Mouse (Mus musculus): ENCODE measurements around the gene Gprc5b.

Gprc5b gene

DNA sequence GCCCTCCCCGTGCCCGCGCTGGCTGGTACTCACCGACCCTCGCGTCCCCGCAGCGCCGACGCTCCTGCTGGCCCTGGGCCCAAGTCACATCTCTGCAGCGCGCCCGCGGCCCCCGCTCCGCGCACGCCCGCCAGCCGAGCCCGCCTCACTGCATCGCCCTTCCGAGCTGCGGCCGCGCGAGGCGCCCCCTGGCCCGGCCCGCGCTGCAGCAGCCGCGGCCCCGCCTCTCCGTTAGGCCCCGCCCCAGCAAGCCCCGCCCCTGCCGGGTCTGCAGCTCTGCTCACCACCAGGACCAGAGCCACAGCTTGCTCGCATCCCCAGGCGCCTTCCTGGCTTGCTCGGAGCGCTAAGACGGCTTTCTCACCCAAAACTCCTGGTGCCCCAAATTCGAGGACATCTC lies at the start of gene Gprc5b:
Gene Gprc5b, minus strand, starts transcription at position 205 of the 400 bp plus-strand sequence.
- peak; percentile 92 to 93 for DNase-seq

DNA sequence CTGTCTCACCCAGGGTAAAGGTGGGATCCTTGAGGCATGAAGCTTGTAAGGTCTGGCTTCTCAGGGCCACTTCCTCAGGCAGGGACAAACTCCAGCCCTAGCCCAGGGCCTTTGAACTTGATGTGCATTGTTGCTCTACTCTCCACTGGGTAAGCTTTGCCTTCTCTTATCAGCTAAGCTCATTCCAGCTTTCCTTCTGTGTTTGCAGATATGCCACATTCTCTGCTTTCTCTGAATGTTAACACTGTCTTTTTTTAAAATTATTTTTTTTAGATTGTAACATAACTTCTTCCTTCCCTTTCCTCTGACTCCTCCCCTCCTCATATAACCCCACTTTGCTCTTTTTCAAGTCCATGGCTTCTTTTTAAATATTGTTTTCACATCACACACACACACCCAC lies 46.5 kb upstream of the Gprc5b start:
- no peak for DNase-seq

DNA sequence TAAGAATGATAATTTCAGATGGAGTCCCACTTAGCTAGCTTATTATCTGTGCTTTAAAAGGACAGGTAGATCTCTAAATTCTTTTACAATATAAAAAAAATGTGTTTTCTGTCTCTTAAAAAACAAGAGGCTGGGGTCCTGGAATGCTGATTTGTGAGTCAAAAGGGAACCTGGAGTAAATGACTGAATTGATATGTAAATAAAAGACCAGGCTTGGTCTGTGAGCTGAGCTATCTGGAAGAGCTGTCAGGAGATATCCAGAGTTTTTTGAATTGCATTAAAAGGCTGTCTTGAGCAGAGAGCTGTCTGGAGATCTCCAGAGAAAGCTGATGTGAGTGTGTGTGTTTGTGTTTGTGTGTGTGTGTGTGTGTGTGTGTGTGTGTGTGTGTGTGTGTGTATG lies 42.6 kb upstream of the Gprc5b start:
- no peak for DNase-seq

DNA sequence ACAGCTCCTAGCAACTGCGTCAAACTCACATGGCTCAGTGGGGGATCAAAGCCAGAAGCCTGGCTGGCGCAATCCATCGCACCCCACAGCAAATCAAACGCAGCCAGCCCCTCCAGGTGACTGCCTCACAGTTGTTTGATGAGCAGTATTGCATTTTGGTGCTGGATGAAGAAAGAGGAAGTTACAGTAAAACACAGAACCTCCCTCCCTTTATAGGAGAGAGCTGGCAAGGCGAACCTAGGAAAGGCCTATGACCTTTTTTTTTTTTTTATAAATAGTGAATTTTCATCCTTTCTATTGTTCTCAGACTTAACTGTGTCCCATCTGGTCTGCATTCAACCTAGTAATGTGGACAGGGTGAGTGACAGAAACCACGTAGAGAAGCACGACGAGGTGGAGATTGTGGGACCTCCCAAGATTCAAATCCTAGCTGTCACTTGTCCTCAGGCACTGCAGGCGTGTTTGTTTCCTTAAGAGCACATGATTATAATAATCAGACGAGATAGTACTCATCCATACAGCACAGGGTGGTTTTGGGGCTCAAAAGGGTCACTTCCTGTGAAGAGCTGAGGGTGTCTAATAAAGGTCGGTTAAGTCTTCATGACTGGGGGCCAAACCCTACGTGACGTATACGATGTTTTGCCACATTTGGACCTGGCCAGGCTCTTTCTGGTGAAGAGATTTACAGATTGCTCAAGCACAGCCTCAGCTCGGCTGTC lies 39.4 kb upstream of the Gprc5b start:
- DNase-seq = no peak

DNA sequence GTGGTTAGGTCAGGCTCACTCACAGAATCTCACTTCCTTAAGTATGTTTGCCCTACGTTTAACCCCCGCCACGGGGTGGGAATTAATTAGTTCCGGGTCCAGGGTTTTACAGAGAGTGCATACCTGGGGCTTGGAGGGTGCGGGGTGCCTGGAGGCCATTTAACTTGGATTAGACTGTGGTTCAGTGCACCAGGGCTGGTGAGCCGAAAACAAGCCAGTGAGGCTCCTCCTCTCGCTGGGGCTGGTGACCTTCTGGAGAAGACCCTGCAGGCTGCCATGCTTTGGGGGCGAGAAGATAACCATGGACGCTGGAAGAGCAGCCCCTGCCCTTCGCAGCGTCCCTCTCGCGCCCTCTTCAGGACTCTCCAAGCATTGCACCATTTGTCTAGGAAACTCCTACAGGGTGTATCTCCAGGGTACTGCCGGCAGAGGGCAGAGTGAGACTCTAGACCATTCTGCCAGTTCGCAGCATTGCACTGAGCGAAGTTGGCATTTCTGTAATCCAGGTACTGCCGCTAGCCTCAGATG lies 28.4 kb upstream of the Gprc5b start:
- peak; percentile 40 to 52 for DNase-seq

DNA sequence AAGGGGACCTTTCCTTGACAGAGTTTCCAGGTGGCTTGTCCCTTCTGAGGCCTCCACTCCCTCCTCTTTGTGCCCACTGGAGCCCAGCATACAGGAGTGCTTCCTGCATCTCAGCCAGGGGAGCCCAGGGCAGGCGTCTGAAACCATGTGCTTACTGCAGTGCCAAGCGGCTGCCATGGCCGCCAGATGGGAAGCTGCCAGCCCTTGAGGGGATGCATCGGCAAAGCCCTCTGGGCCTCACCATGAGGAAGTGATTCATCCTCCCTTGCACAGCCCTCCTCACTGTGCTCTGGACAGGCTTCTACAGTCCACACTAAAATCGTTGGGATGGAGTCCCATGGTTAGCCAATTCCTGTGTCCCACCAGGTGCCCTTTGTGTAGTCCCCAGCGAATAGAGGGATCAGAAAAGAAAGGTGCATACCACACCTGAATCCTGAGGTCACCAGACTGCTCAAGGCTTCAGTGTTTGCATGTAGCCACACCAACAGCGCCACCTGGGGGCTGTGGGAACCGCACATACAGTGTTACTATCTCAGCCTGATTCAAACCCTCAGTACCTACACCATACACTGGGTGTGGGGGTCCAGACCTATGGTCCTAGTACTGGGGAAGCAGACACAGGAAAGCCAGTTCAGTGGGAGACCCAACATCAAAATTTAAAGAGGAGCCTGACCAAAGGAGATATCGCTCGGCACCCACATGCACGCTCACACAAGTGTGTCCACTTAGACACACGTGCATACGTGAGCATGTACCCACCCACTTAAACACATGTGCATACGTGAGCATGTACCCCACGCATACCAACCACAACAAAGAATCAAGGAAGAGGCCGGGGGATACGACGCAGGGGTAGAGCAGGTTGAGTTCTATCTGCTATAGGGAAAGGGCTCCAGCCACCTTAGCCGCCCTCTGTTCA lies 27.5 kb upstream of the Gprc5b start:
- peak; percentile 23 to 31 for DNase-seq

DNA sequence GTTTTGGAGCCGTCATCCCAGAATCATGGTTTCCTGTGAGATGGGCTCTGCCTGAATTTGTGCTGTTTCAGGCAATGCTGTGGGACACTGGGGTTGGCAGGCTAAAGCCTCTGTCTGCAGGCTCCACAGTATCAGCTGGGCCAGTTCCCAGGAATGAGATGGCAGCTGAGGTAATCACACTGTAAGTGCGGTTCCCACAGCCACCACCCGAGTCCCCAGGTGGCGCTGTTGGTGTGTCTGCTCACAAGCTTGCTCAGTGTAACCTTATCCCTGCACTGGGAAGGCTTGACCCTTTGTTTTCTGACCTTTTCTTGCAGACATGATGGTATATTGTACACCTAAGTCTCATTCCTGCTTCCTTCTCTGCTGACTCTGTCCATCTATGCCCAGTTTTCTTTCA lies 24.5 kb upstream of the Gprc5b start:
- no peak for DNase-seq

DNA sequence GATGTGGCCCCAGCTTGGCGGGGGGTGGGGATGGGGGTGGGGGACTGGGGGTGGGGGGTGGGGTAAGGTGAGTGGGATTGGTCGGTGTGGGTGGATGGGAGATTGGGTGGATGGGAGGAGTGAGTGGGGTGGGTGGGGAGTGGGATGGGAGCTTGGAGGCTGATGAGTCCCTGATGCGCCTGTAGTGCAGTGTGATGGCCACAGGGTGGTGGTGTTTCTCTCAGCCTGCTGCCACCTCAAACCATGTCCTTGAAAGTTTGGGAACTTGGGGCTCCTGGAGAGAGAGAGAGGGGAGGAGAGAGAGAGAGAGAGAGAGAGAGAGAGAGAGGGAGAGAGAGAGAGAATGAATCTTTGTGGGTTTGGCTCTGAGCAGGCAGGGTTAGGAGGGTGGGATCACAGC lies 20.7 kb upstream of the Gprc5b start:
- no peak for DNase-seq

DNA sequence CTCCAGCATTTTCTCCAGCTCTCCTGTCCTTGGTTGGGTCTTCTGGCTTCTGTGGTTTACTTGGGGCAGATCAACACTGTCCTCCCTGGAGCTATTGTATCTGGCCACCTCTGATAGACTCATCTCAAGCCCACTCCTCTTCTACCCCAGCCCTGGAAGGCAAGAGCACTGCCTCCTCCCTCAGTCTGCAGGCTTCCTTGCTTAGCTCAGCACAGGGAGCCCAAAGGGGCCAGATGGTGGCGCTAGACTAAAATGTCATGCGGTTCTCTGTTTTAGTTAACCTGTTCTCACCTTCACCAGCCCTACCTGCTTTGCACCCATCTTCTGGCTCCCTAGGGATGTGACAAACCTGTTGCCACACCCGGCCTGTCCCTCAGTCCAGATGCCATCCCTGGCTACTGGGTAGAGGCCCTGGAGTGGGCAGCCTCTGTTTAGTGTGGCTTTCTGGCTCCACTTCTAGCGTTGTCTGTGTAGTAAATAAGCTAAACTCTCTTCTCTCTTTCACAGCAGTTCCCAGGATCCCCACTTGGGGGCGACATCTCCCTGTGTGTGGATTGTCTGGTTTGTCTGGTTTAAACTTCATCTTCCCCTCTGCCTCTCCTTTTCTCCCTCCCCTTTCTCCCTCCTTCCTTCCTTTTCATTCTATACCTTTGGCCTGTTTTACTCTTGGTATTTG lies 16.0 kb upstream of the Gprc5b start:
- DNase-seq = peak; percentile 36 to 50

DNA sequence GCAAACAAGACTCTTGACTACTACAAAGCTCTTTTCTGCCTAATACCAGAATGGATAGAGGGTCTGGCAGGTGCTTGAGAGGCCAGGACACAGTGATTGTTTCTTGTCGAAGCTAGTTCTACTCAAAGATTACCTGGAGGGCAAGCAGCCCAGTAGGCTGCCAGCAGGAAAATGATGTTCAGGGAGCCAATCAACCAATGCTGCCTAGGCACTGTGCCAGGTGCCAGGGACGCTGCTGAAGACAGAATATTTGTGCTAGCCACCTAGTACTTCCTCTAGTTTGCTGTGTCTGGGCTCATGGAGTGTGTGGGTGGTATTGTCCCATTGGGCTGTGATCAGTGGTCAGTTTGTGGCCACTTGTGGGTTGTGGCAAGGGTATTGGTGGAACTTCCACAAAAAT lies 7.5 kb upstream of the Gprc5b start:
- no peak for DNase-seq

DNA sequence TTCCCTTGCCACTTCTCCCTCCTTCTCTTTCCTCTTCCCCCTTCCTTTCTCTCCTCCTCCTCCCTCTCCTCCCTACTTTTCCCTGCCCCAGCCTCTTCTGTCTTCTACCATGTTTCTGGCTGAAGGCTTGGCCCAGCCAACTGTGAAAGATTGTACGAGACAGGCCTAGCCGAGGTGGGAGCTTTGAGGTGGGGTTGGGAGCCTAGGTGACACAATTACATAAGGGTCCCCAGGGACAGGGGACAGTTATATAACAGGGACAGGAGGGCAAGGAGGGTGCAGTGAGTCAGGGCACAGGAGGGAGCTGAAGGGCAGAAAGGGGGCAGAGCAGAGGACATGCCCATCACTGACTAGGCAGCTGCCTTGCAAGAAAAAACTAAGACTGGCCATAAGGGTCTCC lies 7.0 kb upstream of the Gprc5b start:
- no peak for DNase-seq

DNA sequence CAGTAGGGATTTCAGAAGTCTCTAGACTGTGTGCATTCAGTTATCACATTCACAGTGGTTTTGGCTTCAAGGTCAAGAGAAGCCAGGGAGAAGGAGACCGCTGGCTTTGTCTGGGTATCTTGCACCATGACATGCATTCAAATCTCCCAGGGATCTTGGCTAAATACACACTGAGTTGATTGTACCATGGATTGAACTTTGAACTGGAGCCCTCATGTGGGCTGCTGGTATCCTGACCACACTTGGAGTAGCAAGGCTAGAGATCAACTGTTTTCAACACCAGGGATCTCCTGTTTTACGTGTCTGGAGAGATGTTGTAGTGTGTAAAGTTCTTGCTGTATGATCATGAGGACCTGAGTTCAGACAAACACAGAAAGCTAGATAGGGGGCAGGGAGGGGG lies 4.8 kb upstream of the Gprc5b start:
- no peak for DNase-seq

DNA sequence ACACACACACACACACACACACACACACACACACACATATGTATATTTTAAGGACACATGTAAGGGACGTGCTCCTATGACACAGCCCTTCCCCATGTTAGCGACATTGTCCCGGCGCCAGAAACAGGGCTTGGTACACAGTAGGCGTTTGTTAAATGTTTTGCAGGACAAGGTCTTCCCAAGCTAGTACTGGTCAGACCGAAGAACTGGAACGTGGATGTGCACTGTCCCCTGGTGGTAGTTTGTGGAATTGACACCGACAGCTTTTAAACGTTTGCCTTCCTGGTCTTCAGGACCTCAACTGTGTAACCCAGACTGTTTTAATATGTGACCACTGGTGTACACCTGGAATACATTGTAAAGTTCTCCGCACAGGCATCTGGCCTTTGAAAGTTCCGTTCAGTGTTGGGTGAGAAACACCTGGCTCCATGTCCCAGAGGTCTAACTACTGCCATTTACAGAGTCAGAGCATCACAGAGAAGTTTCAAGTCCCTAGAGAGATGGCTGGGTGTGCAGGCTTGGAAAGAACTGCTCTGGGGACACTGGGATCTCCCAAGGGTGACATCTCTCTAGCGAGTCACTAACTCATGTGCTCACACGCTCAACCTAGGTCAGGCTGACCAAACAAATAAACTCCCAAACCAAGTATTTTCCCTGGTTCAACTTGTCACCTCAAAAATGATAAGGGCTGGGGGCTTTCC lies 1.3 kb upstream of the Gprc5b start:
- peak; percentile 63 to 76 for DNase-seq

DNA sequence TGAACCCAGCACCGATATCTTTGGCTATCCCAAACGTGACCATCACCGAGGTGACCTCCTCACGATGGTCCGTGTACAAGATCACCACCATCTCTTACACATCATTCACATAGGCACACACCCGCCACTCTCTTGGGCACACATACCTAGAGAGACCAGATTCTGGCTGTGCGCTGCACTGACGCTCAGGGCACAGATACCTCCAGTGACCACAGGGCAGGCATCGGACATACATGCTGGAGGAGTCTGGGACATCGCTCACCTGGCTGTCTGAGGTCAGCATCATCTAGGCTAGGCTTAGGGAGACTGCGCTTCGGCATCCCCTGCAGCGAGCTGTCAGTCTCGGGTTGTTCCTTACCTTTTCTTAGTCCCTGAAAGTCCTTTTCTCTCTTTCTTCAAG lies 660 bp upstream of the Gprc5b start:
- DNase-seq = no peak

DNA sequence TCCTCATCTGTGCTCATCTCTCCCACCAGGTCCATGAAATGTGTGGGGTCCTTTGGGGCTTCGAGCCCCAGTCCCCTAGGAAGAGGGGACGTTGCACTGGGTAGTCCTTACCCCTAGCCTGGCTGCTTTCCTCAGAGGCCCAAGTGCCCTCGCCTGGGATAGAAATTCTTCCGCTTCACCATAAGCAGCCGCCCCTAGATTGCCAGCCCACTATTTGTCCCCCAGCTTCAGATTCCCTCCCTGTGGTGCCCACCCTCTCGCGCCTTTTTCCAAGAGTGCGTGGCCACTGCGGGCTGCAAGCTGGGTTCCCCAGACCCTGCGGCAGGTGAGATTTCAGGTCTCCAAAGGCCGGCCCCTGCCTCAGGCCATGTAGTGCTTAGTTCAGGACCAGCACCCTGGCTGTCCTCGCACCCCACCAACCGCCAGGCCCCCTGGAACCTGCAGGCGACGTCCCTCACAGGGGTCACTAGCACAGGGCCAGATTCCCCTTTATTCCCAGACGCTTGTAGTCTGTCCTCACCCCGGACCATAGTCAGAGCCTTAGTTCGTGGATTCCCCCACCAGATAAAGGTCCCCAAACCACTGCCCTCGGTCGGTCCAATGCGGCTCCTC lies 674 bp downstream of the Gprc5b start:
- DNase-seq = peak; percentile 17 to 28

DNA sequence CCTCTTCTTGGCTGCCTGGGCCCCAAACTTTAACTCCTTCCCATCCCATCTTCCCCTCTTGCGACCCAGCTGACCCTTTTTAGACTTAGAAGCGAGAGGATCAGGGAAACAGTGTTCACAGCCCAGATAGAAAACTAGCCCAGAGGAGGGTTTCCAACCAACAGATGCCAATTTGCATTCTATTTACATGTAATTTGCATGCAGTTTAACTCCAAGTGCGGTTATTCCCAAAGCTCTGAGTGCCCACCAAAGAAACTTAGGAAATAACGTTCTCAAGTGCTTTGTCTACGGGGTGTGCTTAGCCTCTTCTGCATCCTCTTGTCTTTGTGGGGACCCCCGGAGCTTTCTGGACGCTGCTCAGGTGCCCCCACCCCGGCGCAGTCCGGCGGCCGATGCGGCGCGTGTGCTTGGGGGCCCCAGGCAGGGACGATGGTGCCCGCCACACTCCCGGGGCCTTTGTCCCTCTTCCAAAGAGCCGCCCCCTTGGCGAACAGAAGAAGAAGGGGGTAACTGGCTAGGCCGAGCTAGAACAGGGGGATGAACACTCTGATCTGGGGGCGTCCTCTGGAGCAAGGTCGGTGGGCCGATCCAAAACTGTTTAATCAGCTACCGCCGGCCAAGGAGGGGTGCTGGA lies 1.3 kb downstream of the Gprc5b start:
- no peak for DNase-seq

DNA sequence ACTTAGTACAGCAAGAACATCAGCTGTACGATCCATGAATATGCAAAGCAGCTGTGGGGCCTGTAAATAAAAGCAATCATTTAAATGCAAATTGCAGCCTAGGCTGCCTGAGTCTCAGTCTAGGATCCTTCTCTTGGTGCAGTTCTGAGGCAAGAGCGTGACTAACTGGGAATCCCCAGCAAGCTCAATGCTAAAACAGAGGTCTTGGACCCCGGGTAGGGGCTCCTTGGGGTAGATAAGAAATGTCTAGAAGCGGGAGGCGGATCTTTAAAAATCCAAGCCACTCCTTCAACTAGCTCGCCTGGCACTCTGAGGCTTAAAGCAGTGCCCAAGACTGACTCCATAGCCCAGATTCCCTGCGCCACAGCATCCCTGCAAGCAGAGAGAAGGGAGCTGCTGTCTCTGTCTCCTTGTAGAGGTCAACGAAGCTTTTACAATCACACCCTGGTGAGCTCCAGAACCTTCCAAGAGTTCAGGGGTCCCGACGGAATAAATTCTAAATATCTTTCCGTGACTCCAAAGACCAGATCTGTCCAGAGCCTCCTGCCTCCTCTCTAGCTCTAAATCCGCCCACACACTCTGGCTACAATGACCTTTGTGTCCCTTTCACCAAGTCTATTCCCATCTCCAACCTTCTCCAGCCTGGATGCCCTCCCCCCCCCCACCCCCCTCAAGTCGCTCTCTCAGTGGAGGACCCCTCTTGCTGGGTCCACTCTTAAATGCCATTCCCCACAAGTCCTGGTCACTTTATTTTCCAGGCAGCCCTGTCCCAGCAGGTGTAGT lies 2.2 kb downstream of the Gprc5b start:
- DNase-seq = no peak

DNA sequence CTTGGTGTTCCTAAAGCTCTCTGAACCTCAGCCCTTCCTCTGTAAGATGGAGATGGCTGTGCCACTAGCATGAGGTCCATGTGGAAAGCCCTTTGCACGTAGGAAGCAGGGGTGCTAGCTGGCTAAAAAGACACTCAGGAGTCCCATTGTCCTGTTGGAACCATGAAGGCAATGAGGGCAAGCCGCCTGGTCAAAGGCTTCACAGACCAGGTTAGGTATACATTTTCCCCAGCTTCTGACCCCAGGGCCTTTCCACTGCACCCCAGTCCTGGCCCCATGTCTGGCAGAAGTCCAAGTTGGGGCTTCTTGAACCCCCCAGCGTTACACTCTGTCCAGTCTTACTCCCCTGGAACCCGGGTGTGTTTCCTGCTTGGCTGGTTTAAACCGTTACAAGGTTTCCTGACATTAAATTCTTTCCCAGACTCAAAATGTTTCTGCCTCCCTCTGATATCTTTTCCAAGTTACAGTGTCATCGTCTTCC lies 2.9 kb downstream of the Gprc5b start:
- DNase-seq = no peak

DNA sequence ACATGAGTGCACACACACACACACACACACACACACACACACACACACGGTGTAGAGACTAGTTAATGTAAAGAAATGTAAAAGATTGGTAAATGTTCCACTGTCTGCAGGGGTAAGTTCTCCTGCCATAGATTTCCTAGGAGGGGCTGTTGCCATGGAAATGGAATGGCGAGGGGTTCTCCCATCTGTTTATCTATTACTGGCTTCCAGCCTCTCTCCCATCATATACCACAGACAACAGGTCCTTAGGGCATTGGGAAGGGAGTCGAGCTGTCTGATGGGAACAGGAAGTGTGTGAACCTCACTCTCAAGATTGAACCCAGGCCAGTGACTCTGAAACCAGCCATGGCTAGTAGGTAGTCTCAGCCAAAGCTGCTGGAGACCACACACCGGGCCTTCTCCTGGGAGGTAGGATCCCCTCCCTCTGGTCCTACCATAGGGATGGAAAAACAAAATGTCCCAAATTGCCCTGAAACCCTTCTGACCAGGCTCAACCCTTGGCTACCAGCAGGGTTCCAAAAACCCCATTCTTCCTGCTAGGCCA lies 3.6 kb downstream of the Gprc5b start:
- no peak for DNase-seq

DNA sequence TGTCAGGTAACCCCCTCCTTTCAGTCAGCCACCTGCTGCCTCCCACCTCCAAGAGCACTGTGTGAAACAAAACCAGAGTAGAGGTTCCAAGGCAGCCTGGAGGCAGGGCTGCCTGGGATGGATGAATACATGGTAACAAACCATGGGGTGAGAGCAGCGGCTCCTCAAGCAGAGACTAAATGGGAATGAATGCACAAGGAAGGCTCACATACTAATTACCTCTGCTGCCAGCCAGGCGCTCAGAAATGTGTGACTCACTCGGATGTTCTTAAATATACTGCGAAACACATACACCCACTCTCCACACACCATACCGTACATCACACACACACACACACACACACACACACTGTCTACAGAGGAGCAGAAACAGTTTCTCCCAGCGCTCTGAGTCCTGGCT lies 4.7 kb downstream of the Gprc5b start:
- no peak for DNase-seq
